Mouse (Mus musculus): ENCODE results near the gene Jph4.

Gene Jph4

GRCm38 (mm10) chr14:55063581-55064381, 53.0 kb downstream of the Jph4 start:
- DNase-seq (ENCODE audit: extremely low spot score) = no peak

DNA sequence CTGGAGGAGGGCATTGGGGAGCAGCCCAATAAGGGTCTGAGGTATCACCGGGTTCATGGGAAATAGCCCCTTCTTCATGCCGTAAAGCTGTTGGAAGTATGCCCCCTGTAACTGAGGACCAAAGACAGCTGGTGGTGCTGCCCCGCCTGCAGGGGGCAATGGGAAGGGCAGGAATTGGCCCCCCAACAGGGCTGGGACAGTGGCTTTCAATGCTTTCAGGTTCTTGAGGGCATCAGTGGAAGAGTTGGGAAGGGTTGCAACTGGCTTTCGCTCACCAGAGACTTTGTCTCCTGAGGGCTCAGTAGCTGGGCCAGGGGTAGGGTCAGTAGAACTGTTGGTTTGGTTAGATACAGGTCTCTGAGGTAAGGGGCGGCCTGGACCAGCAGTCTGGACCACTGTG, 53.6 kb downstream of the Jph4 start:
- no peak for DNase-seq (ENCODE audit: extremely low spot score)

- peak; percentile 51 for DNase-seq (ENCODE audit: extremely low spot score)
Observed at GRCm38 (mm10) chr14:55062626-55063025, 54.1 kb downstream of the Jph4 start.

- DNase-seq (ENCODE audit: extremely low spot score) = no peak
Observed at GRCm38 (mm10) chr14:55061845-55062244, 54.9 kb downstream of the Jph4 start.

- no peak for DNase-seq (ENCODE audit: extremely low spot score)
Observed at GRCm38 (mm10) chr14:55059931-55060330, 56.8 kb downstream of the Jph4 start.

DNA sequence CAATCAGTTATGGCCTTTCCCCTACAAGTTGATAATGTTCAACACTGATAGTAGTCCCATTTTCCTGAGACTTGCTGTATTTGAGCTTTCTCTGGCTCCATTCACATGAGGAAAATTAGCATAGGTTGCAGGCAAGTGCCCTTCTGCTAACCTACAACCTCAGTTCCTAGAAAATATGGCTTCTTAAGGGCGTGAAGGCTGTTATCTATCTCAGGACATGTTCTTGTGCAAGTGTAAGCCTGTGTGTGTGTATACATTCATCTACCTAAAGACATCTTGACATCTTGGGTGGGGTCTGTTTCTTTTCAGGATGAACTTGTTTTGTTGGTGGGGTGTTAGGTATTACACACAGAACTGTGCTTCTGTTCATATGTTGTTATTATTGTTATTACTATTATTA, 57.7 kb downstream of the Jph4 start:
- no peak for DNase-seq (ENCODE audit: extremely low spot score)

Measured in embryo, embryonic 9.5 days (tissue).